Mouse (Mus musculus) small intestine, adult 2 months (tissue): ENCODE data around the gene Osbpl9. TPM values are rescaled to one million over a fixed set of nuclear protein-coding genes. Genes with fewer than 3 reads are reported as not detected.

Source experiments
- H3K27ac ChIP-seq: fragments of 200-500 bp; 2 replicates; pipeline ENCODE4 v1.5.1; 2012; ENCODE audit warnings: low read depth, low read length, control low read depth, inconsistent platforms; ENCODE audit not compliant: insufficient read depth
- H3K27me3 ChIP-seq: fragments of 200-500 bp; 2 replicates; pipeline ENCODE4 v1.6.1; 2012; ENCODE audit warnings: mild to moderate bottlenecking, moderate library complexity, low read length, inconsistent platforms; ENCODE audit not compliant: control insufficient read depth, insufficient read depth
- H3K36me3 ChIP-seq: fragments of 200-500 bp; 2 replicates; pipeline ENCODE4 v1.6.1; 2012; ENCODE audit warnings: mild to moderate bottlenecking, low read length, control low read depth, inconsistent platforms; ENCODE audit not compliant: control insufficient read depth, insufficient read depth
- H3K4me1 ChIP-seq: fragments of 200-500 bp; 2 replicates; pipeline ENCODE4 v1.6.1; 2012; ENCODE audit warnings: low read length, inconsistent platforms, mixed read lengths; ENCODE audit not compliant: control insufficient read depth, insufficient read depth, insufficient read length
- H3K4me3 ChIP-seq: fragments of 200-500 bp; 2 replicates; pipeline ENCODE4 v1.5.1; 2012; ENCODE audit warnings: low read depth, mild to moderate bottlenecking, control low read depth, inconsistent platforms, low read length, moderate library complexity
- CTCF ChIP-seq: fragments of 200-500 bp; IDR thresholded peaks from 2 replicates; pipeline ENCODE4 v1.5.1; 2012; ENCODE audit warnings: low read depth, mild to moderate bottlenecking, control low read depth, inconsistent platforms, low read length, moderate library complexity, mixed read lengths; ENCODE audit not compliant: insufficient replicate concordance, insufficient read length; ENCODE audit errors: extremely low read depth
- POLR2A ChIP-seq: fragments of 200-500 bp; IDR thresholded peaks from 2 replicates; pipeline ENCODE4 v1.6.1; 2012; ENCODE audit warnings: low read depth, mild to moderate bottlenecking, control low read depth, inconsistent platforms, low read length, moderate library complexity
- WGBS: fragments of 180-500 bp; shearing (Covaris S2); methylation state at CpG from one replicate; pipeline ENCODE4 v1.1.7; 2018; 5-methylcytosine and 5-hydroxymethylcytosine counted together
- polyA plus RNA-seq: library from polyadenylated mRNA; depleted of rRNA; stranded (reverse); fragments of >200 nt; gene quantifications from 2 replicates; pipeline ENCODE4 v1.2.3, GENCODE M21; 2012

Osbpl9 gene
- polyA plus RNA-seq, 1 experiment, result 29.5 TPM

GRCm38 (mm10) chr4:109089171-109089570 is 112.9 kb downstream of the Osbpl9 start:
- Histone ChIP-seq H3K36me3 (peaks cover 17% of the 10 kb centered on the region), H3K27me3 (no peaks in the 10 kb centered on the region), H3K4me3 (no peak overlapping the region), H3K27ac (no peak overlapping the region), H3K4me1 (peaks cover 2% of the 10 kb centered on the region; the same call in 1 of the 2 replicates)
- TF ChIP-seq POLR2A (no peak), CTCF (no peak)
- 84% methylated on average over 5 of the region's 5 CpGs for WGBS

- peaks cover 27% of the 10 kb centered on the region for H3K36me3 ChIP-seq
- no peak overlapping the region for H3K4me3 ChIP-seq
- WGBS, result 75% methylated on average over 5 of the region's 5 CpGs
- H3K27me3 ChIP-seq, result no peaks in the 10 kb centered on the region
- TF ChIP-seq CTCF (no peak), POLR2A (no peak)
- H3K4me1 ChIP-seq, result no peaks in the 10 kb centered on the region; the same call in 1 of the 2 replicates
- no peak overlapping the region for H3K27ac ChIP-seq
These were observed 122.0 kb downstream of the Osbpl9 start for GRCm38 (mm10) chr4:109080118-109080517.

DNA sequence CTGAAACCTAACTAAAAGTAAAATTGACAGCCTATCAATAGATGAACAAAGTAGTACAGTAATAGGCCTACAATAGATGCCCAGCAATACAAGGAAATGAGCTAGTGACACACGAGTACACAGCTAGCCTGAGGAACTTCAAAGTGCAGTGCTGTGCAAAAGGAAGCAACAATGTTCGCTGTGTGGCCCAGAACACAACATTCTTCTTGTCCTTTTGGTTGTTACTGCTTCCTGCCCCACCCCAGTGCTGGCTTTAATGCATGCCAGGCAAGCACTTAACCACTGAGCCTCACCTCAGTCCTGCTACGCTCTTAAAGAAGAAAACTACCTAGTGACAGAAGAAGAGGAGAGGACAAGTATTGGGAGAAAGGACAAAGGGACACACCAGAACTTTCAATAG is 122.4 kb downstream of the Osbpl9 start:
- H3K27ac ChIP-seq, result no peak overlapping the region
- H3K4me1 ChIP-seq, result no peaks in the 10 kb centered on the region; the same call in 1 of the 2 replicates
- H3K4me3 ChIP-seq, result no peak overlapping the region
- peaks cover 29% of the 10 kb centered on the region for H3K36me3 ChIP-seq
- WGBS, result 55% methylated on average over 3 of the region's 3 CpGs
- H3K27me3 ChIP-seq, result no peaks in the 10 kb centered on the region
- TF ChIP-seq CTCF (no peak), POLR2A (no peak)

GRCm38 (mm10) chr4:109078941-109079340 is 123.1 kb downstream of the Osbpl9 start:
- Histone ChIP-seq H3K36me3 (peaks cover 28% of the 10 kb centered on the region), H3K4me3 (no peak overlapping the region), H3K4me1 (no peaks in the 10 kb centered on the region; the same call in 1 of the 2 replicates), H3K27ac (no peak overlapping the region), H3K27me3 (no peaks in the 10 kb centered on the region)
- WGBS, result 82% methylated on average over 7 of the region's 7 CpGs
- TF ChIP-seq CTCF, result no peak

DNA sequence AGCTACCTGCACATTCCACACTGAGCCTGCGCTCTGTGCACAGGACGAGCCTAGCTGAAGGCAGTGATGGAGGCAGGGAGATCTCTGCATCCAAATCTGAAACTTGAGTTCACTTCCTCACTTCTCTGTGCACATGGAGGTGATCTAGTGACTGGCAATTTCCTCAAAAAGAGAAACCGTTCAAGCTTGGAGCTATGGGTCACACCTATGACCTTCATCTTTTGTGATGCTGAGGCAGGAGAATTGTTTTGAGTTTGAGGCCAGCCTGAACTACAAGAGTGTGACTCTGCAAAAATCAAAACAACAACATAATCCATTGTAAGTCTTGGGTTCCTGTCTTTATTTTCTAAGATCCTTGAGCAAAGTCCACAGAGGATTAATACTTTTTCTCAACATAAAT is 128.8 kb downstream of the Osbpl9 start:
- TF ChIP-seq POLR2A (no peak), CTCF (no peak)
- Histone ChIP-seq H3K27me3 (no peaks in the 10 kb centered on the region), H3K36me3 (peaks cover 43% of the 10 kb centered on the region), H3K27ac (no peak overlapping the region), H3K4me3 (no peak overlapping the region), H3K4me1 (no peaks in the 10 kb centered on the region; the same call in 1 of the 2 replicates)
- WGBS, result 94% methylated on average over 3 of the region's 3 CpGs

DNA sequence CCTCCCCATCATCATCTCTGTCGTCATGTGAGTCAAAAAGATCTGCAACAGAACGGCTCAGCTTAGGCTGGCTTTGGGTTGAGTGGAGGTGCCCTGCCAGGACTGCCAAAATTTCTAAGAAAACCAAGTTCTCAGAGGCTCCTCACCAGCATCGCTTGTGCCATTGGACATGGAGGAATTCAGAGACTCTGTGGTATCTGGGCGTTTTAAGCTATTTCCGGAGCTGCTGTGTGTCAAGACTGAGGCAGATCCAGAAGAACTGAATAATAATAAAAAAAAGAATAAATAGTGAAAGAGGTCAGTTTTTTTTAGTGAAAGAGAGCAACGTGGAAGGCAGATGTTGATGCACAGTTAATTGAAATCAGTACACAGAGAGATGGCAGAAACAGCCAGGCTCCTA is 129.2 kb downstream of the Osbpl9 start:
- Histone ChIP-seq H3K27me3 (no peaks in the 10 kb centered on the region), H3K36me3 (peaks cover 46% of the 10 kb centered on the region), H3K4me1 (no peaks in the 10 kb centered on the region; the same call in 1 of the 2 replicates), H3K27ac (no peak overlapping the region), H3K4me3 (no peak overlapping the region)
- 91% methylated on average over 6 of the region's 6 CpGs for WGBS
- TF ChIP-seq POLR2A, result no peak
- TF ChIP-seq CTCF, result no peak

DNA sequence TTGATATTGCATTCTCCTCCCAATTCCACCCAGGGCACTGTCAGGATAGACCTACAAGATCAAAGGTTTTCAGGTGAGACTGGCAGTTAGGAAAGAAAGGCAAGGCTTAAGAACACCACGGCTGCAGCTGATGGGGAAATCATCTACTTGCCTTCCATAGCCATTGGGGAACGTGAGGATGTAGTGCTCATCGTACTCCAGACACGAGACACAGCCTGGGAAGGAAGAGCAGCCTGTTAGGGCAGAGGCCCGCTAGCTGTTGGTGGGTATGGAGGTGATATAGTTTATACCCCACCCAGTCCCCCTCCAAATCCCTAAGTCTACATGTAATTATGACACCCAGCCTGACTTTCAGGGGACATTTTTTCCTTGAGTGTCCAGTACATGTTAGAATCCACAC is 136.4 kb downstream of the Osbpl9 start:
- 89% methylated on average over 5 of the region's 5 CpGs for WGBS
- no peaks in the 10 kb centered on the region for H3K4me1 ChIP-seq
- peaks cover 75% of the 10 kb centered on the region for H3K36me3 ChIP-seq

GRCm38 (mm10) chr4:109064941-109065340 is 137.1 kb downstream of the Osbpl9 start:
- H3K4me1 ChIP-seq, result no peaks in the 10 kb centered on the region
- H3K4me3 ChIP-seq, result no peak overlapping the region
- no peak overlapping the region for H3K27ac ChIP-seq
- 82% methylated on average over 6 of the region's 6 CpGs for WGBS
- no peak for TF ChIP-seq POLR2A
- TF ChIP-seq CTCF, result no peak
- H3K27me3 ChIP-seq, result no peaks in the 10 kb centered on the region
- H3K36me3 ChIP-seq, result peaks cover 77% of the 10 kb centered on the region

More for the DNA sequence above, 136.4 kb downstream of the Osbpl9 start:
- no peak for TF ChIP-seq CTCF
- TF ChIP-seq POLR2A, result no peak
- no peak overlapping the region for H3K27ac ChIP-seq
- H3K27me3 ChIP-seq, result no peaks in the 10 kb centered on the region
- no peak overlapping the region for H3K4me3 ChIP-seq
